In the genomic region with DNA sequence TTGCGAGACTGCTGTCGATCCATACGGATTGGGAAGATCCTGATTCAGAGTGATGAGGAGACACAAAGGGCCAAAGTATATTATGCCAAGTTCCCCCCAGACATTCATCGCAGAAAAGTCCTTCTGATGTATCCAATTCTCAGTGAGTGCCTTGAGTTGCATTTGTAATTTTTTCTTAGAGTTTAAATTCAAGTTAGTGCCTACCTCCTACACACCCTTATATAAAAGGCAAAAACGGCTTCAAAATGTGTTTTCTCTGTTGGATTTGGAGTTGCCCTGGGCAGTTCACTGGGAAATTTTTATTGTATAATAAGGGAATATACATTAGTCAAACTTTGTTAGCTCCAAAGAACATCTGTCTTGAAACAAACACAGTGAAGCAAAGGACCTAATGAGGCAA, we compare ENCODE assay signal across 20 mouse cellular contexts. TPM values are rescaled to one million over a fixed set of nuclear protein-coding genes. Genes with fewer than 3 reads are reported as not detected.
DNase-seq lines count a peak whose midpoint lies in the region; ATAC-seq lines count a peak whose summit lies in the region.
"Had no signal": no experiment of that assay in that cellular context is flagged by ENCODE, and none has a peak within 500 bp of the region (broad histone marks: within the 10 kb centered on the region; RNA-seq: fewer than 3 reads in every experiment).

No protein-coding gene starts in this region.

- no peak for DNase-seq in frontal cortex, postnatal 14 days (ENCODE audit: low spot score in 2 of 2)
- peak; percentile 16 for DNase-seq in brain, adult 2 months (ENCODE audit: low read depth, low spot score)
- peak; percentile 16 for DNase-seq in telencephalon, adult 2 months (ENCODE audit: low read depth, low spot score)
- no peak for DNase-seq in cerebellum, postnatal 4 days (ENCODE audit: low spot score in 2 of 2)
- DNase-seq: adrenal gland, adult 2 months; adrenal gland, adult 8-10 months; adrenal gland, postnatal 10 days; adrenal gland, postnatal 14 days; adrenal gland, postnatal 25 days; adrenal gland, postnatal 36 days; B cell, adult 2 months; cerebellum, adult 11 months; cerebellum, adult 11-12 months; cerebellum, adult 18-20 months; cerebellum, adult 2 months; cerebellum, adult 8-10 months had no signal

- ATAC-seq in frontal cortex, adult (ENCODE audit: low TSS enrichment): peak; percentile 90
- ATAC-seq in activated CD4-positive, CD25-positive, alpha-beta regulatory T cell, adult 4 months: no peak
- ATAC-seq: CD4-positive, CD25-positive, alpha-beta regulatory T cell, adult 4 months; Patski had no signal

RNA-seq across cellular contexts. Expression of gene Uprt, which starts 19.1 kb away (rescaled TPM):
- polyA plus RNA-seq in activated CD4-positive, CD25-positive, alpha-beta regulatory T cell, adult 4 months (2017; shearing (Covaris generic)): 1 to 10 TPM; 2.8 to 3.5 TPM

Comparison
In these comparisons a context has a peak if more than half of its experiments do, and no peak if none do; other contexts are left out.
1. DNase-seq: peak in brain, adult 2 months (single experiment) and telencephalon, adult 2 months (single experiment); none in frontal cortex, postnatal 14 days (0 of 2) and cerebellum, postnatal 4 days (0 of 2).